In the genomic region with DNA sequence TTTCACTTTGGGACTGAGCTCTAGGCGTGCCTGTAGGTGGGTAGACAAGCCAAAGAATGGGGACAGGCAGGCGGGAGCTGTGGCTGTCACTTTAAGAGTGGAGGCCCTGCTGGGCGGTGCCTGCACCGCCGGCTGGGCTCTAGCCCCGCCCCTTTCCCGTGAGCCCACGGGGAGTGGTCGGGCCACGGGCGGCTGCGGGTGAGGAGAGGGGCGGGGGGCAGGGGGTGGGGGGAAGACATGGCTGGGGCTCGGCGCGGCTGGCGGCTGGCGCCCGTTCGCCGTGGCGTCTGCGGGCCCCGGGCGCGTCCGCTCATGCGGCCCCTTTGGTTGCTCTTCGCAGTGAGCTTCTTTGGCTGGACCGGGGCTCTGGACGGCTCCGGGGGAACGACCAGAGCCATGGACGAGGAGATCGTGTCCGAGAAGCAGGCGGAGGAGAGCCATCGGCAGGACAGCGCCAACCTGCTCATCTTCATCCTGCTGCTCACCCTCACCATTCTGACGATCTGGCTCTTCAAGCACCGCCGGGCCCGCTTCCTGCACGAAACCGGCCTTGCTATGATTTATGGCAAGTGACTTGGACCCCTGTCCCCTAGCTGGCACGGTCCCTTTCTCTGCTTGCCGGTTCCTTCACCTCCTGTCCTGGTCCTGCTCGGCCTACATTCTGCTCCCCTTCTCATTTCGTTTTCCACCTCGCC, we compare ENCODE assay signal across 8 mouse cellular contexts. TPM values are rescaled to one million over a fixed set of nuclear protein-coding genes. Genes with fewer than 3 reads are reported as not detected.
A peak's percentile ranks its signal among the peaks of the same experiment; 100 is the strongest.
DNase-seq lines count a peak whose midpoint lies in the region; ATAC-seq lines count a peak whose summit lies in the region.

TSS of gene Slc9a6 (plus strand) at position 135 of the 695 bp plus-strand sequence.

- WGBS in hindbrain, embryonic 13.5 days = 14% methylated on average over 32 of the region's 50 CpGs
- 14% methylated on average over 30 of the region's 50 CpGs for WGBS in macrophage (ENCODE audit: missing documents)

- peaks cover 16% of the 10 kb centered on the region; the same call in 1 of the 2 replicates for H3K79me2 ChIP-seq in macrophage (ENCODE audit: inconsistent target)

- DNase-seq in WW6 (ENCODE audit: low read depth, low spot score) = peak; percentile 38
- DNase-seq in cerebellum, postnatal 25 days = peak; percentile 79 to 87
- DNase-seq in frontal cortex, postnatal 25 days (ENCODE audit: low spot score in 2 of 2) = peak; percentile 7 to 14
- DNase-seq in left cerebral cortex, adult 18-20 months (ENCODE audit: low spot score in 2 of 2) = peak; percentile 53 to 61
- DNase-seq in right cerebral cortex, adult 18-20 months = peak; percentile 76
- peak; percentile 68 for DNase-seq in urinary bladder, postnatal 14 days (ENCODE audit: low spot score)

- H3K4me3 ChIP-seq in hindbrain, embryonic 13.5 days = peak within 1 kb of the TSS; percentile 59
- H3K4me3 ChIP-seq in macrophage (ENCODE audit: inconsistent target) = peak within 1 kb of the TSS; percentile 69

- H3K27me3 ChIP-seq in hindbrain, embryonic 13.5 days = no peaks in the 10 kb centered on the region

- peaks cover 13% of the 10 kb centered on the region for H3K4me1 ChIP-seq in hindbrain, embryonic 13.5 days (replicated peaks)

- H3K4me2 ChIP-seq in hindbrain, embryonic 13.5 days = peak within 1 kb of the TSS; percentile 56

- no peaks in the 10 kb centered on the region for H3K9me3 ChIP-seq in hindbrain, embryonic 13.5 days

- H3K36me3 ChIP-seq in hindbrain, embryonic 13.5 days = no peaks in the 10 kb centered on the region
- H3K36me3 ChIP-seq in macrophage (ENCODE audit: inconsistent target) = no peaks in the 10 kb centered on the region

- peak within 1 kb of the TSS; percentile 80 for H3K9ac ChIP-seq in hindbrain, embryonic 13.5 days

- peak; percentile 96 for ATAC-seq in hindbrain, embryonic 13.5 days (ENCODE audit: low FRiP score)

- H3K27ac ChIP-seq in hindbrain, embryonic 13.5 days = peak within 1 kb of the TSS; percentile 86
- 0 out of 2 replicates have a peak within 1 kb of the TSS, but pooled peaks have one; percentile 4 for H3K27ac ChIP-seq in macrophage

RNA-seq across cellular contexts. Expression of gene Slc9a6, which starts in this region (rescaled TPM):
- 52.5 and 54.8 TPM in 2 replicates for polyA plus RNA-seq in hindbrain, embryonic 13.5 days (2015; fragmentation: Nextera tagmentation; extraction: Ambion mirVana)
- total RNA-seq in left cerebral cortex, adult 18-20 months (2021) = 100 to 1,000 TPM; 114 TPM
- total RNA-seq in macrophage (2018; cell fraction: chromatin; rRNA removed) = 10 to 100 TPM in 20 of 26 experiments, 1 to 10 TPM in 6; 3.4 to 28.0 (median 16.8) TPM
- total RNA-seq in macrophage (2018; cell fraction: cytosol; rRNA removed) = 10 to 100 TPM in 25 of 26 experiments, 1 to 10 TPM in 1; 8.2 to 25.5 (median 14.5) TPM
- 10 to 100 TPM; 13.0 to 37.4 (median 22.5) TPM for total RNA-seq in macrophage (2018; cell fraction: nucleus; rRNA removed)
- 11.7 to 18.3 TPM (median 17.3 TPM) in 3 replicates for polyA plus RNA-seq in macrophage (2018)

Comparison
In these comparisons a context has a peak if more than half of its experiments do, and no peak if none do; other contexts are left out.
1. Peak in every context shown above with its lines: DNase-seq, ATAC-seq, H3K4me3 ChIP-seq and H3K27ac ChIP-seq.
2. DNase-seq: peak in every context shown above with its lines; median percentile 83 in cerebellum, postnatal 25 days; 76 in right cerebral cortex, adult 18-20 months; 68 in urinary bladder, postnatal 14 days; 57 in left cerebral cortex, adult 18-20 months; 38 in WW6; 10 in frontal cortex, postnatal 25 days.